Mouse (Mus musculus): ENCODE measurements around the gene Hoxd1. TPM values are rescaled to one million over a fixed set of nuclear protein-coding genes. Genes with fewer than 3 reads are reported as not detected.

Hoxd1 gene
- total RNA-seq (2021): not detected
- long read RNA-seq, experiment 1: 0 reads
- long read RNA-seq, experiment 2, partial matches to known transcripts: 0 of 1 reads
- long read RNA-seq, experiment 2, other reads (novel, unspliced or antisense): 0 of 1 reads

DNA sequence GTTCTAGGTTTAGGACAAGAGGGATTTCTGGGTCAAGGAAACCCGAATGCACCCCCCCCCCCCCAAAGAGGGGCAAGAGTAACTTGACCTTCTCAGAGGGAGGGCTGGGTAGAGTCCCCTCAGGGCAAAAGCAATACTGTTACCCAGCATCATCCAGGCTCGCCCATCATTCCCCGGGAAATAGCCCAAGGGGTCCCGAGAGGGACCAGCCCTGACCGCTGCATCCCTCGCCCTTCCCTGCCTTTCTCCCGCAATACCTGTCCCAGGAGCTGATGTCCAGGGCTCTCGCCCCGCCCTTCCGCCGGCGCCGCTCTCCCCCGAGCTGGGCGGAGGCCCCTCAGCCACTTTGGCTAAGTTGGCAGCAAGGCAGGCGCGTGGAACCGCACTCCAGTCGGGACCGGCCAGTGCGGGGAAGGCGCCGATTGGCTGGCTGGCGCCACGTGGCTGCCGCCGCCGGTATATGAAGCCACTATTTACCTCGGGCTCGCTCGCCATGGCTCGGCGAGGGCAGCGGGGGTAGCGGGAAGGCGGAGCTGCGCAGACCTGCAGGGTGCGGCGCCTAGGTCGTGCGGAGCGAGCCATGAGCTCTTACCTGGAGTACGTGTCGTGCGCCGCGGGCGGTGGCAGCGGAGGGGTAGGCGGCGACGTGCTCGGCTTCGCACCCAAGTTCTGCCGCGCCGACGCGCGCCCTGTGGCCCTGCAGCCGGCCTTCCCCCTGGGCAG, at the start of gene Hoxd1:
TSS of gene Hoxd1 (plus strand) at position 459 of the 723 bp plus-strand sequence.
- DNase-seq (ENCODE audit: low spot score in 2 of 2): no peak
- intact Hi-C loops (cut with DNase I): no loop called here

DNA sequence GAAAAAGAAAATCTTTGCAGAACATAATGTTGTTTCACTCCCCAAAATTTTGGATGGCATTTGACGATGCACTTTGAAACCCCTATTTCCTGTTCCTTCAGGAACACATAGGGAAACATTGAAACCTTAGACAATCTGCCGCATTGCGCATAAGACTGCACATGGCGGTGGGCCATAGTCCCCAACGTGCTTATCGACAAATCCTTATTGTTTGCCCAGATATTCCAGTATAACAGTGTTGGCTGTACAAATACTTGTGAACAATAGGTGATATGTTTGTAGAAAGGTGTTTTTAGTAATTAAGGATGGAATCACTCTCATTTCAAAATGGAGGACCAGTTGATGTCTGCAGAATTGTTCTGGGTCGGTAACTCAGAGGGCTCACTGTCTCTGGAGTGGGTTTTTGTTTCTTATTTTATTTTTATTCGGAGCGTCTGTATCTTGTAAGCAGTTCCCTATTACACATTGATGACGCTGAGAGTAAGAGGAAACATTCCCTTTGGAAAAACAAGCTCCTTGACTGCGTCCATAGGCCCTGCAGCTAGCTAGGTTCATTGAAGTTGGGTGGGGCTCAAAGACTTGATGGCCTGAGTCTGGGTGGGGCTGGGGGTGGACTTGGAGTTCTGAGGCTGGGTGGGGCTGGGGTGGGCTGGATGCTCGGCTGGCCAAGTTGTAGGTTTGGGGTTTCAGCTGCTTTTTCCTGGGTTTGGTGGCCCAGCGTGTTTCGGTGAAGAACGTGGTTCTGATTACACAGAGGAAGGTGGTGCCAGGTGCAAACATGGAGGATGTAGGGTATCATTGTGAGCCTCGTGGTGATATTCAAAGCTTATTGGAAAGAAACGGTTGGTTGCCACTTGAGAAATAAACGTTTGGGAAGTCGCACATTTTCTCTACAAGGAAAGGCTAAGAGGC, 49.3 kb upstream of the Hoxd1 start:
- no peak for DNase-seq (ENCODE audit: low spot score in 2 of 2)
- intact Hi-C loops (cut with DNase I): loop anchor here (2.0 kb wide), 1 partner anchor 341 kb away; no protein-coding TSS in a partner anchor

DNA sequence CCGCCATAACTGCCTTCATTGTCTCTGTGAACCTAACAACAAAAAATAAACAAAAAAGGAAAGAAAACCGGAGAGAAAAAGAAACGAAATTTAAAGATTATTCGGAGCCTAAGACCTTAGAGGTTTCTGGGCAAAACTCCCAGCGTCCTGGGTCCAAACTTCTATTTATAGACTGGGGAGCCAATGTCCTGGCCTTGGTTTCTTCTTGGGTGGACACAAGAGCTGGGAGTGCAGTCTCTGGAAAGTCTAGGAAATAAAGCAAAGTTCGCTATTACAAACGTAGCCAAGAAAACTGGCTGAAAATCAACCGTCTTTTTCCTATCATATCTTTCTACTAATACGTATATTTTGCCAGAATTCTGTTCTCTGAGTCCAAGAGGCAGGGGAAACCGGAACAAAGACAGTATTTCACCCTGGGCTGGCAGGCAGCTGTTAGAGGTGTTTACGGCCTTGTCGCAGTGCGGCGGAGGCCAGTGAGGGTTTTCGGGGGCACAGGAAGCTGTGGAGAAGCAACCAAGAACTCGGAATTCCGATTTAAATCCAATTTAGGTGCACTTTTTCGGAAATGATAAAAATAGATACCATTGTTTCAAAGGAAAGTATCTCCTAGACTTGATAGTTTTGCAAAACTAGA, 48.5 kb upstream of the Hoxd1 start:
- intact Hi-C loops (cut with DNase I): loop anchor here (2.0 kb wide), 1 partner anchor 341 kb away; no protein-coding TSS in a partner anchor
- no peak for DNase-seq (ENCODE audit: low spot score in 2 of 2)

DNA sequence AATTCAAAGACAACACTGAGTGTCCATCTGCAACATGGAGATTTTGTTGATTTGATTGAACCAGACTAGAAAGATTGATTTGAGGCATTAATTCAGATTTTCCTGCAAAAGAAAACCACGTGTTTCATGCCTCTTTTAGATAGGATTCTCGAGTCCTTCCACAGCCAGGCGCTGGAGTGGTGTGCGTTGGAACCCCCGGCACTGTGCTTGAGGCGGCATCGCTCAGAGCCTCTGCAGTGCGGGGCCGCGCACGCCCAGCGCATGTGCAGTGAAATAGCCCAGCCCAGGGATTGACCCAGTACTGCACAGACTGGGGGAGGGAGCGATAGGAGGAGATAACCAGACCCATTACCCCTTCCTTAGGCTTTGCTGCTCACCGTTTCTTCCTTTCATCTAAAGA, 47.9 kb upstream of the Hoxd1 start:
- no peak for DNase-seq (ENCODE audit: low spot score in 2 of 2)
- intact Hi-C loops (cut with DNase I): loop anchor here (1.0 to 2.0 kb wide), 2 partner anchors 340 to 422 kb away; no protein-coding TSS in a partner anchor

DNA sequence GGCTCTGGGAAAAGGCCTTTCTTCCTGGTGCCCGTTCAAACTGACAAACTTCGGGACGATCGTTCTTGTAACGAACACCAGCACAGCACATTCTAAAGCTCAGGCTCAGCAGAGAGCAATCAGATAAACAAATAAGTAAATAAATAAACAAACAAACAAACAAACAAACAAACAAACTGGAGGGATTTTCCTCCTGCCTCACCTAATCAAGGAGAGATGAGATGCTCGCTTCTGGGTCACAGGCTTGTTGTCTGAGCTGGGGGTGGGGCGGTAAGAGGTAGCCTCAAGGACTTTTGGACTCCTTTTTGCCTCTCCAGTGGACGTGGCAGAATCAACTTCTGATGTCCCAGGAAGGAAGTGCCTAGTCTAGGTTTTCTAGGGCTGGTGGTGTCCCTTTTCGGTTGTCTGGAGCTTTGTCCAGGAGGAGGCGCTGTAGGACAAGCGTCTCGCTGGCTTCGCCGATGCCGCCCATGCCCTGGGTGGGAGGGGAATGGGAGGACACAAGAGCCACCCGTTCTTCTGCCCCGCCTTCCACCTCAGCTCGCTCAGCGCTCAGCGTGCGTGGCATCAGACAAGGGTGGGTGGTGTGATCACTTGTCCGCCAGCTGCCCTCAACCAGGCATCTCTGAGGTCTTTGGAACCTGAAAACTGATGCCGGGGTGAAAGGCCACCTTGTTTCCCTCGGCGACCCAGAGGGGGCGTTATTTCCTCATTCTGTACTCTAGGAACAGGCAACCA, 47.1 kb upstream of the Hoxd1 start:
- intact Hi-C loops (cut with DNase I): loop anchor here (1.0 to 2.0 kb wide), 3 partner anchors 249 to 422 kb away; no protein-coding TSS in a partner anchor
- DNase-seq (ENCODE audit: low spot score in 2 of 2): peak; percentile 62 to 79

DNA sequence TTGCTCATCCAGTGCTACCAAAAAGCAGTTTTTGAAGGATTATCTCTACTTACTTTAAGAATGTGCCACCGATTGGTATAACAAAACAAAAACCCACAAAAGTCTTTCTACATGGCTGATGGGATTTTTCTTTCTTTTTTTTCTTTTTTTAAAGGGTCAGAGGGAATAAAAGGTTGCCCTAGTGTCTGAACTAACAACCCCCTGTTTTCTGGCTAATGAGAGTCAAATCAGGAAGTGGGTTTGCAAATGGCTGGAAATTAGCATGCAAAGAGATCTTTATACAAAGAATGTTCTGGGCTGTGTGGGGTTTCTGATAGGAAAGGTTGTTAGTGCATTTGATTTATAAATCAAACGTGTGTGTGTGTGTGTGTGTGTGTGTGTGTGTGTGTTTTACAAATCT, 42.4 kb upstream of the Hoxd1 start:
- intact Hi-C loops (cut with DNase I): no loop called here
- DNase-seq (ENCODE audit: low spot score in 2 of 2): no peak

DNA sequence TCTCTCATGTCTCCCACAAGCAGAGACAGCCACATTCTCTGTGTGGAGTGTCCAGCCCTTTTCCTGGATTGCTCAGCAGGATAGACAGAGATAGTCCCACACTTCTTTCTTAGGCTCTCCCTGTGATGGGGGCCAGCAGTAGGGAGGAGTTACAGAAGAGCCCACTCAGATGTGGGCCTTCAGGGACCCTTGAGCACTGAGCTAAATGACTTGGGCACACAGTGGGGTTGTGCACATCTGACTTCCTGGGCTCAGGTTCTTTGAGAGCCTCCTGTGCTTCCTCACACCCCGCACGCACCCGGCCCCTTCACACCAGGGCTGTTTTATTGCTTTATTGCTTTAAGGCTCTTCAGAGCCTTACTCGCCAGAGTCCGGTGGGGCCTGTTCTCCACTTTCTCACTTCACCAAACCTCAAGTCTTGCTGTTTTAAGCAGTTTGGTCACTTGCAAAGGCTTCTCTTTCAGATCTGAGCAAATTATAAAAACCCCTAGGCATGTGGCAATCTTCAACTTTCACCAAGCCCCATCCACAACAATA, 41.8 kb upstream of the Hoxd1 start:
- no peak for DNase-seq (ENCODE audit: low spot score in 2 of 2)
- intact Hi-C loops (cut with DNase I): no loop called here

DNA sequence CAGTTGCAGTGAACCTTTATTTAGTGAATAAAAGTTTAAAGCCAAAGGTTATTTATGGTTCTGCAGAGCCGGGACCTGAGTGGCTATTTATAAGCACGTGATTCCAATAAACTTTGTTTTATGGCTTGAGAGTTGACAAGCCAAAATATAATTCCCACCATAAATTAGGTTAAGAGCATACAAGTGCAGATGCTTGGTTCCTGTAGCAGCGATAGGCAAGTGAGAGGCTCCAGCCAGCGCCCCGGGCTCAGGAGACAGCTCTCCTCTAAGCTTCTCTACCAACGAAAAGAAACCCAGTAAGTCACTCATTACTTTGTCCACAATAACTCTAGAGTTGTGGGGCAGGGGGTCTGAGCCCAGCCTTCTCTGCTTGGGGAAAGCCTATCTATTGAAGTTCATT, 40.9 kb upstream of the Hoxd1 start:
- no peak for DNase-seq (ENCODE audit: low spot score in 2 of 2)
- intact Hi-C loops (cut with DNase I): no loop called here

DNA sequence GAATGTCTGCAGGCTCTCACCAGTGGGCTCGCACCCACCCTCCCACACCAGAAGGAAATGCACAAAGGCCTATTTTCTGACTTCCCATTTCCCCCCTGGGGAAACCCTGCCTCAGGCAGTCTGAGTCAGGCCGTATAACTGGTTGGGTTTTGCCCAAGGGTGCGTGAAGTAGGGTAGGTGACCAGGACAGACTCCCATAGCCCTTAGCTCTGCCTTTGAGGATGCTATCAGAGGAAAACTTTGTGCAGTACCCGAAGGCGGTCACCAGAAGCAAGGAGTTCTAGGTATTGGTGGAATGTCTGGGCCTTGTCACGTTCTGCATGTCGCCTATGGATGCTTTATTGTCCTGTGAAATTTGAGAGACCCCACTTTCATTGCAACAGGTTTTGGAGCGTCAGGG, 39.8 kb upstream of the Hoxd1 start:
- no peak for DNase-seq (ENCODE audit: low spot score in 2 of 2)

DNA sequence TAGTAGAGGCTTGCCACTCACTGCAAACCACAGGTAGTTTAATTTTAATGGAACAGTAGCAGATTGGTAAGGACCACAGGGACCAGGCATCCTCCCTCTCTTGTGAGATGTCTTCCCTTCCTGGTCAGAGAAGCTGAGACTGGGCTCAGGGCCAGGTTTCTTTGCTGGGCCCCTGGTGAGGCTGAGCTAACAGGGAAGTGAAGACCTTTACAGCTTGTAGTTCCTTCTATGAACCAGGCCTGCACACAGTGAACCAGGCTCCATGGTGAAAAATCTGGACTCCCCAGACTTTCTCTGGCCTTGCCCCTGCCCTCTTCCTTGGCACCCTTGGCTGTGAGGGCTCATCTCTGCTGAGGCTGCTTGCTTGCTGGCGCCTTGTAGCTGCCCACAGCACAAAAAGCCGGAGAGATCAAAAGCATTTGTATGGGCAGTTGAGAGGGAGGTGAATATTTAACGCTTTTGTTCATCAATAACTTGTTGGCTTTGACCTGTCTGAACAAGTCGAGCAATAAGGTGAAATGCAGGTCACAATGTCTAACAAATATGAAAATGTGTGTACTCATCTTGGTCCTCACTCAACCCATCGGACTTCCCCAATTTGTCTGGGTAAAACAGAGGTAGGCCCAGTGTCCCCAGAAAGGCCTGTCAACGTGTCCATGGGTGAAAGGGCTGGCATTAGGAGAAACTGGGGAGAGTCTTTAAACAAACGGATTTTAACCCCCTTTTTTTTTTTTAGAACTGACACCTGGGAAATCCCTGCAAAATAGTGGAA, 38.4 kb upstream of the Hoxd1 start:
- no peak for DNase-seq (ENCODE audit: low spot score in 2 of 2)
- intact Hi-C loops (cut with DNase I): no loop called here

More for the DNA sequence above, 39.8 kb upstream of the Hoxd1 start:
- intact Hi-C loops (cut with DNase I): no loop called here

DNA sequence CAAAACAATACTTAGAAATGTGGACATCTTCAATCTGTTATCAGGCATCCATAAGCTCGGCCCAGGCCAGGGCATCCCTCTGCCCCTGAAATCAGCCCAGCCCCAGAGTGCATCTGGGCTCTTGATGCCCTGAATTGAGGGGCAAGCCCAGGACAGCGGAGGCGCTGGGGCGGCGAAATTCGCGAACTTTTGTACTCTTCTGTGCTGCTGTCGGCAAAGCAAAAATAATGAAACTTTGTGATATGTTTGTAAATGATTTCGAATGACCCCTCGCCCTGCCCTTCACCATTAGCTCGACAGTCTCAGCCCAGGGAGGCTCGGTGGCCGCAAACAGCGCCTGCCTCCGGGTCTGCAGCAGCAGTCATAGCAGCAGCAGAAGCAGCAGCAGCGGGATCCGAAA, 37.6 kb upstream of the Hoxd1 start:
- intact Hi-C loops (cut with DNase I): no loop called here
- DNase-seq (ENCODE audit: low spot score in 2 of 2): no peak

DNA sequence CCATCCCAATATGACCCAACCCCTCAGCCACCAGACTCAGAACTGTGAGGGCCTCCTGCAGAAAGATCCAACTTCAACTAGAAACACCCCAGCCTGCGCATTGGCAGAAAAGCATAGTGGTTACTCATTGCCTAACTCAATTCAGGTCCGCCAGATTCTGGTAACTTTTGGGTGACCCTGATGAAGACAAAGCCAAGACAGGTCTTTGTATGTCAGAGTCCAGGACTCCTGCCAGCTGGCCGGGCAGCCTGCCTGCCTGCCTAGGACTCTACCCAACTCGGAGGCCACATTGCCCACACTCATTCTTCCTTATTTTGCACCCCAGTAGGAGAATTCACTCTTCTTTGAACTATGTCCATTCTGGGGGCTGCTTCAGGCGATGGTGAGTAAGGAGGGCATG, 36.2 kb upstream of the Hoxd1 start, which contains the start of gene Gm28230:
TSS of gene Gm28230 (plus strand) at position 178 of the 400 bp plus-strand sequence.
- intact Hi-C loops (cut with DNase I): no loop called here
- DNase-seq (ENCODE audit: low spot score in 2 of 2): no peak

DNA sequence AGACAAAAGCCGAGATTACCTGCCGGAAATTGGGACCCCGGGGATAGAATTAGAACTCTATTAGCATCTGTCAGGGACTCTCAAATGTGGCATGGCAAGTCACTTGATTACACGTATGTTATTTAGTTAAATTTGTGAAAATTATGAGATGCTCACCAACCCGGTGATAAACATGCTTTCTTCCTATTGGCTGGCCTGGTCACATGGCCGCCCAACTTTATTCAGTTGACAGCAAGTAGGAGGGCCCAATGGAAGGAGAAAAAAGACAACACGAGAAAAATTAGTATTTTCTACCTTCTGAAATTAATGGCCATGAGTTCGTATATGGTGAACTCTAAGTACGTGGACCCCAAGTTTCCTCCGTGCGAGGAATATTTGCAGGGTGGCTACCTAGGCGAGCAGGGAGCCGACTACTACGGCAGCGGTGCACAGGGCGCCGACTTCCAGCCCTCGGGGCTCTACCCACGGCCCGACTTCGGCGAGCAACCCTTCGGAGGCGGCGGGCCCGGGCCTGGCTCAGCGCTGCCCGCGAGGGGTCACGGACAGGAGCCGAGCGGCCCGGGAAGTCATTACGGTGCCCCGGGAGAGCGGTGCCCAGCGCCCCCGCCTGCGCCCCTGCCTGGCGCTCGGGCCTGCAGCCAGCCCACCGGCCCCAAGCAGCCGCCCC, 35.7 kb upstream of the Hoxd1 start:
- DNase-seq (ENCODE audit: low spot score in 2 of 2): no peak
- intact Hi-C loops (cut with DNase I): no loop called here

DNA sequence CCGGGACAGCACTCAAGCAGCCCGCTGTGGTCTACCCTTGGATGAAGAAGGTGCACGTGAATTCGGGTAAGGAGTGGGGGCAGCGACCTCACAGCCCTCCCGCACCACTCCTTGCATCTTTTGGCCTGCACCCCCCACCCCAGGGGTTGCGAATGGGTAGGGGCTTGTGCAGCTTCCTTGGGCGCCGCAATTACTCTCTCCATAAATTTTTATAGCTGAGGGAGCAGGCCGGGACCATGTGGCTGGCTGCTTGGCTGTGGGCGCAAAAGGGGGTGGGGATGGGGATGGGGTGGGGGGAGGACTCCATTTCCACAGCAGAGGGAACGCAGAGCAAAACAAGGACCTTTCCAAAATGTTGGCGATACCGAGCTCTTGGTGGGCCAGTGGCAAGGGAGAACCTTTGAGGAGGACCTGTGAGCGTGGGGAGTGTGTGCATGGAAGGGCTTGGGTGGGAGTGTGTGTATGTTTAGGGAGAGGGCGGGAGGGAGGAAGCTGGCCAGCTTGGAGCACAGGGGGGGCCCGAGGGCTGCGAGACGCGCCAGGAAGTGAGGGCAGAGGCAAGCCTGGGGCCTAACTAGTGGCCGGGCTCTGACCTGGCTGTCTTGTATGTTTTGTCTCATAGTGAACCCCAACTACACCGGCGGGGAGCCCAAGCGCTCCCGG, 35.0 kb upstream of the Hoxd1 start:
- intact Hi-C loops (cut with DNase I): no loop called here
- DNase-seq (ENCODE audit: low spot score in 2 of 2): no peak

DNA sequence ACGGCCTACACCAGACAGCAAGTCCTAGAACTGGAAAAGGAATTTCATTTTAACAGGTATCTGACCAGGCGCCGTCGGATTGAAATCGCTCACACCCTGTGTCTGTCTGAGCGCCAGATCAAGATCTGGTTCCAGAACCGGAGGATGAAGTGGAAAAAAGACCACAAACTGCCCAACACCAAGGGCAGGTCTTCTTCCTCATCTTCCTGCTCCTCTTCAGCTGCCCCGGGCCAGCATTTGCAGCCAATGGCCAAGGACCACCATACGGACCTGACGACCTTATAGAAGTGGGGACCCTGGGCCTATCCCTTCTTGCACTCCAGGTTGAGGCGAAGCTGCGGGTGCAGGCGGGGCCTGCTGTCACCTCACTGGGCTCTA, 34.5 kb upstream of the Hoxd1 start:
- DNase-seq (ENCODE audit: low spot score in 2 of 2): no peak
- intact Hi-C loops (cut with DNase I): no loop called here

DNA sequence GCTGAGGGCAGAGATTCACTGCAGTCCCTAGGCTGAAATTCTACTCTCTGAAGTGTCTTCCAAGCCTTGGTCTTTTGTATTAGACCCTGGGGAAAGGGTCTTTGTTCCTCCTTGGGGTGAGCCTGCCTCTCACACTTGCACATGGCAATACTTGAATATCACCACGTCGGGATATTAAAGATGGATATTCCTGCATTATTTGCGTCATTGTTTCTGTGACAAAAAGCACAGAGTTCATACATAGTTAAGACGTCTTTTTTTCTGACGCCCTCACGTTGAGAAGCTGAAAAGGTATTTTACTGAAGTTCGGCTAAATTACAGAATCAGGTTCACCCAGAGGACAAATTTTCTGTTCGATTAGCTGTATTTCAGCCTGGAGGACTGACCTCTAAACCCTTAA, 32.4 kb upstream of the Hoxd1 start:
- intact Hi-C loops (cut with DNase I): no loop called here
- DNase-seq (ENCODE audit: low spot score in 2 of 2): no peak

DNA sequence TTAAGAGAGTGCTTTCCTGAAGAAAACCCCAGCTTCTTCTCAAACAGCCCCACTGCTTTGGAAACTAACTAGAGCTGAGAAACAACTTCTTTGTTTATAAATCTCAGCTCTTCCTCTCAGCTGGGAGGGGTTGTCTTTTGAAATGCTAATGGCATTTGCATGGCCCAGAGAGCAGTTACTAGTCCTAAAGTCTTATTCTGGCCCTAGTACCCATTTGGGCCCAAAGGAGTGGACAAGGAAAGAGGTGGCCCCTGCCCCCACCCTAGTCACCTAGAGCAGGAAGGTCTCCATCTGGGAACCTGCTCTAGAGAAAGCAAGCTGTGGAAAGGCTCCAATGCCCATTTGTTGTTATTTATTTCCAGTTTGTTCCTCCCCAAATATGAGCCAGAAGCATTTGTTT, 31.7 kb upstream of the Hoxd1 start:
- intact Hi-C loops (cut with DNase I): no loop called here
- no peak for DNase-seq (ENCODE audit: low spot score in 2 of 2)
